Mouse (Mus musculus) gastrocnemius, adult 2 months (tissue): ENCODE measurements at regions not wholly inside any gene's neighbourhood (a gene's known extent, or its start where the extent isn't known, plus 50 kb on each side); places are given as distances from the start of the nearest gene placed in this dataset. TPM values are rescaled to one million over a fixed set of nuclear protein-coding genes. Genes with fewer than 3 reads are reported as not detected.

Experiments used
- DNase-seq: peaks from one replicate; pipeline ENCODE4 v3.0.0; 2022
- H3K27ac ChIP-seq: fragments of 200-600 bp; 2 replicates; pipeline ENCODE4 v1.8.1; 2022; ENCODE audit warnings: mild to moderate bottlenecking
- H3K4me3 ChIP-seq: fragments of 200-600 bp; 2 replicates; pipeline ENCODE4 v1.8.1; 2022; ENCODE audit warnings: mild to moderate bottlenecking, moderate library complexity
- CTCF ChIP-seq: fragments of 200-600 bp; IDR thresholded peaks from 2 replicates; pipeline ENCODE4 v1.8.1; 2022; ENCODE audit warnings: antibody characterized with exemption, mild to moderate bottlenecking, moderate library complexity
- intact Hi-C: fragments of 180-260 bp; cut with DNase I; formaldehyde crosslinking; loops from one replicate; pipeline ENCODE4 v1.15.1; 2025
- microRNA-seq: library from miRNA; unstranded; fragments of <30 nt; microRNA quantifications from one replicate; pipeline ENCODE4 v1.2.0, GENCODE M21; 2021

DNA sequence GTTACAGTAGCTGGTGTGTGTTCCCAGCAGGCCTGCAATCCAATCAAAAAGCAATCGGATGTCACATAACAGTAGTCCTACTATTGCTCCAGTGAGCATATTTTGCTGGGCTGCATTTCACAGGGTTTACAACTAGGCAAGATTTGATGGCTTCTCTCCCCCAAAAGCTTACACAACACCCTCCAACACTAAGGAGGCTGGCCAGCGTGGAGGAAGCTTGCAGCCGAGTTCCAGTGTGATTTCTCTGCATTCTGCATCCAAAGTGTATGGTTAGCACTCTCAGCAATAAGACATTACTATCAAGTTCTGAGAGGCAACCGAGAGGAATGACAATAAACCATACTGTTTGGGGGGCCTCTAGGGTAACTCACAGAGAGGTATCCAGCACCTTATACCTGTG is 367.2 kb downstream of the Xylt1 start:
- Histone ChIP-seq H3K4me3 (no peak overlapping the region), H3K27ac (no peak overlapping the region)
- intact Hi-C loops: no loop called here
- DNase-seq: no peak
- TF ChIP-seq CTCF: no peak

DNA sequence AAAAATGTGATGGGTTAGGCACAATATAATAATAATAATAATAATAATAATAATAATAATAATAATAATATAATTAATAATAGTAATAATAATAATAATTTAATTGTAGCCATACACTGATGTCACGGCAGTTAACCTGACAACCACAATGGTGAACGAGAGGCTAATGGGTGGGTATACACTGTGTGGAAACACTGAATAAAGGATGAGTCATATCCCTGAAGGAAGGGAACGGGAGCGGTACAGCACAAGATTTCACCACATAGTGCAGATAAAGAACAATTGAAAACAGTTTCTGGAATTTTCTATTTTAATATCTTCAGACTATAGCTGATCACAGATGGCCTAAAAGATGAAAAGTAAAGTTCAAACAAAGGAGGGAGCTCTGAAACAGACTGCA is 365.6 kb downstream of the Xylt1 start:
- Histone ChIP-seq H3K27ac (no peak overlapping the region), H3K4me3 (no peak overlapping the region)
- TF ChIP-seq CTCF: no peak
- intact Hi-C loops: no loop called here
- no peak for DNase-seq

- DNase-seq: peak; percentile 35
- intact Hi-C loops: no loop called here
- TF ChIP-seq CTCF: no peak
- H3K27ac ChIP-seq: no peak overlapping the region
- H3K4me3 ChIP-seq: no peak overlapping the region
Measured at GRCm38 (mm10) chr7:117739706-117740105, 358.9 kb downstream of the Xylt1 start.

GRCm38 (mm10) chr7:117735699-117736020 is 354.9 kb downstream of the Xylt1 start:
- no peak for DNase-seq
- intact Hi-C loops: no loop called here
- no peak overlapping the region for H3K4me3 ChIP-seq

DNA sequence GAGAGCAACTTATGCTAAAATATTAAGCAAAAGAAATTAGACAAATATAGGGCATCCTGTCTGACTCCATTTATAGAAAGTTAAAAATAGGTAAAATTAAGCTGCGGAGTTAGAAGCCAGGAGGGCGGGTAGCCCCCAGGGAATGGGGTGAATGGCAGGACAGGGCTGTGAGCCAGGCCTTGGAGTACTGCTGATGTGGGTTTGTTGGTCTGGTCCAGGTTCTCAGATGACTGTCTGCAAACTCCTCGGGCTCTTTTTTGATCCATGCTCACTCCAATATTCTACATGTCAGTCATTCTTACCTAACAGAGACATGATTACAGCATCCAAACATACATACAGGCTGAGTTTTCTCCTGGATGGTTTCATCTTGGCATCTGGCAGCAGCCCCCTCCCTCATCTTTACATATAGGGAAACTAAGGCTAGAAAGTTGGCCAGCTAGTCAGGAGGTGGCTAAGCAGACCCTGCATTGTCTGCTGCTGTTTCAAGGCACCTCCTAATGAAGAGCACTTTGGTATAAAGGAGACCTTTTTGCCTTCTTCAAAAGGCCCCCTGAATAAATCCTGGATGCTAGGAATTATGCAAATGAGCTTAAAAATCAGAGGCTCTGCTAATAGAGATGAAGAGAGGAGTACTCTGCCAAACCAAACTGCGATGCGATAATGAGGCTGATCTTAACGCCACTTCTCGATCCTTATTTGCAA is 354.4 kb downstream of the Xylt1 start:
- H3K4me3 ChIP-seq: no peak overlapping the region
- intact Hi-C loops: no loop called here
- peak; percentile 30 for DNase-seq

More at GRCm38 (mm10) chr7:117735699-117736020, 354.9 kb downstream of the Xylt1 start:
- H3K27ac ChIP-seq: no peak overlapping the region
- no peak for TF ChIP-seq CTCF

GRCm38 (mm10) chr7:117729067-117729466 is 348.3 kb downstream of the Xylt1 start:
- TF ChIP-seq CTCF: peak; percentile 13; the same call in 1 of the 2 replicates
- H3K4me3 ChIP-seq: no peak overlapping the region
- intact Hi-C loops: no loop called here
- DNase-seq: no peak
- H3K27ac ChIP-seq: no peak overlapping the region

More for the DNA sequence above, 354.4 kb downstream of the Xylt1 start:
- no peak for TF ChIP-seq CTCF
- H3K27ac ChIP-seq: no peak overlapping the region

Small RNA genes in the stretch of these regions (microRNA-seq; reads per million reads assigned to microRNA genes)
- gene Gm24063: not detected
